Mouse (Mus musculus) brown adipose tissue, adult 24 weeks (tissue): ENCODE measurements at regions not wholly inside any gene's neighbourhood (a gene's known extent, or its start where the extent isn't known, plus 50 kb on each side); places are given as distances from the start of the nearest gene placed in this dataset.
"Not testable (repeated sequence)": the region's sequence is repeated elsewhere in the genome, so short reads cannot be mapped to it uniquely, and the experiment has no call there.

ENCODE experiments used
- H3K27ac ChIP-seq: fragments of 200-500 bp; replicated peaks from 2 replicates; pipeline ENCODE4 v1.5.1; 2012; ENCODE audit warnings: low read depth, mild to moderate bottlenecking, low read length
- H3K4me1 ChIP-seq: fragments of 200-500 bp; 2 replicates; pipeline ENCODE4 v1.6.1; 2012; ENCODE audit warnings: low read length, mixed read lengths; ENCODE audit not compliant: control insufficient read depth, insufficient read depth, insufficient read length
- H3K4me3 ChIP-seq: fragments of 200-500 bp; 2 replicates; pipeline ENCODE4 v1.5.1; 2012; ENCODE audit warnings: low read depth, mild to moderate bottlenecking, low read length, moderate library complexity; ENCODE audit not compliant: insufficient read depth

GRCm38 (mm10) chr3:118194754-118195153 is 326.0 kb upstream of the Snx7 start:
- no peak overlapping the region for H3K27ac ChIP-seq
- no peaks in the 10 kb centered on the region for H3K4me1 ChIP-seq
- H3K4me3 ChIP-seq, result no peak overlapping the region

GRCm38 (mm10) chr3:118189382-118189781 is 320.6 kb upstream of the Snx7 start:
- Histone ChIP-seq H3K4me1 (no peaks in the 10 kb centered on the region), H3K4me3 (no peak overlapping the region), H3K27ac (no peak overlapping the region)

DNA sequence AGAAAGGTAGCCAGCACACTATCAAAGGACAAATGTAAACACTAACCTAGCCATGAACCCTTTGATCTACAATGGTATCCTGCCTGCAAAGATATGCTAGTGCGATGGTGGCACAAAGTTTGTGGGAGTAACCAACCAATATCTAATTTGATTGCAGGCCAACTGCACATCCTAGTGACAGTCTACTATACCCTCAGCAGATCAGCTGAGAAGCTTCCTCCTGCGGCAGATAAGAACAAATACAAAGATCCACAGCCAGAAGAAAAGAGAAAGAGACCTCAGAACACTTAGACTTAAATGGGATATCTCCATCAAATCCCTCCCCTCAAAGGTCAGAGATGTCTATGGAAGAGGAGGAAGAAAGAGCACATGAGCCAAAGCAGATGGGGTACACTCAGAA is 308.7 kb upstream of the Snx7 start:
- Histone ChIP-seq H3K4me3 (no peak overlapping the region), H3K4me1 (no peaks in the 10 kb centered on the region), H3K27ac (no peak overlapping the region)

DNA sequence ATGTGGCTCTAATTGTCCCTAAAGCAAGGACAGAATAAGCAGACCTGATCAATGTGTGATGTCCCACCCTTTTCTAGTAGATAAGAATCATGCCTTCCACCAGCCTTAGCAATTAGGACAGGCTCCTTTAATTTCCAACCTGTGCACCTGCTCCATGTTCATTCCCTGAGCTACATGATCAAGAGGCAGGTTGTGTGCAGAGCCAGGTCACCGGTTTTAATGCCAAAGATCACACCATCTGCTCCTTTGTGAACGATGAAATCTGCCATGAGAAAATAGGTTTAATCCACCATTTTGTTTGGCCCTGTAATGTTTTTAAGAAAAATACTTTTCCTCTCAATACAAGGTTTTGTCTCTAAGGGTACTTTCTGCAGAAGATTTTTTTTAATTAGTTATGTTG is 294.2 kb upstream of the Snx7 start:
- H3K27ac ChIP-seq, result no peak overlapping the region
- H3K4me1 ChIP-seq, result no peaks in the 10 kb centered on the region
- H3K4me3 ChIP-seq, result no peak overlapping the region

DNA sequence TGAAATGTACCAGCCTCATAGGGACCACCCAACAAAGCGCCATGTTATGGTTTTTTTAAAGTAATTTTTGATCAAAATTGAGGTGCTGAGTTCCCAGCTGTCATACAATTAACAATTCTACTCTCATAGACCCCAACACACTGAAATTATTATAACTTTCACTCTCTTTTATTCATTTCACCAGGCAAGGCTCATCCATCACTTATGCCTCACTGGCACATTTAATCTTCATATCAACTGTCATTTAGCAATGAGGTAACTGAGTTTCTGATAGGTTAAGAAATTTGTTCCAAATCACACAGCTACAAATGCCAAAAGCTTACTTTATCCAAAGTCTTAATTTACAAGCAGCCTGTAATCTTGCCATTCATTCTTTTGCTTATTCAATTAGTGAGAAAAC is 276.1 kb upstream of the Snx7 start:
- no peaks in the 10 kb centered on the region for H3K4me1 ChIP-seq
- H3K4me3 ChIP-seq, result no peak overlapping the region
- no peak overlapping the region for H3K27ac ChIP-seq

- Histone ChIP-seq H3K4me3 (no peak overlapping the region), H3K27ac (no peak overlapping the region), H3K4me1 (no peaks in the 10 kb centered on the region)
Observed at GRCm38 (mm10) chr3:118141731-118142130, 273.0 kb upstream of the Snx7 start.

DNA sequence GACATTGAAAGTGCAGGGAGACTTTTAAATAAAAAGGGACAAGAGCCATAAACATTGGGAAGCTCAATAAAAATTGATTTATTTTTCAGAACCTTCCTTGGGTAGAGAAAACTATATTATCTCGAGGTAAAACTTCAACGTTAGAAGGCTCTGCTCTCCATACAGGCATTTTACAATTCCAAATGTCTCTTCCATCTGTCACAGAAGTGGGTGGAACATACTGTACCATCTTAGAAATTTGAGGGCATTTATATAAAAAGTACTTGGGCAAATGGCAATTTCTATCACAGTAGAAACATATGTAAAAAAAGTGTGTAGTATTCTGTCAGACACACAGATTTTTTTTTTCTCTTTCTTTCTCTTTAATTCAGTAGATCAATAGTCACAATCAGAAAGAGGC is 271.4 kb upstream of the Snx7 start:
- Histone ChIP-seq H3K4me3 (no peak overlapping the region), H3K27ac (no peak overlapping the region), H3K4me1 (no peaks in the 10 kb centered on the region)

DNA sequence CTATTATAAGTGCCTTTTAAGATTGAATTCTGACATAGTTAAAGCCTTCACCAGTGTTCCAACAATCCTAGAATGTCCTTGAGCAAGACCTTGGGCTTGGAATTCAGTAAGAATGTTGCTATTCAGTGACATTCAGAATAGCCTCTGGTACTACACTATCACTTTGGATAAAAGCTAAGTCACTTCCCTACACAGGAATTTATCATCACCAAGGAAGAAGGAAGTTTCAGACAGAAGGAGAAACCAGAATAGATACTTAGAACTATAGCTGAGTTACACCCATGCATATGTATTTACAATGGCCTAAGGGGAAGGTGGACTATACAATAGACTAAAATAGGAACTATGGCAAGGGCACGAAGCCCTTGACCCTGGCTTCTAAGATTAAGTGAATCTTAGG is 259.6 kb upstream of the Snx7 start:
- H3K4me3 ChIP-seq, H3K27ac ChIP-seq, H3K4me1 ChIP-seq: not testable (repeated sequence)

- Histone ChIP-seq H3K27ac (no peak overlapping the region), H3K4me1 (no peaks in the 10 kb centered on the region), H3K4me3 (no peak overlapping the region)
Observed at GRCm38 (mm10) chr3:118102635-118103034, 233.9 kb upstream of the Snx7 start.

- H3K4me1 ChIP-seq, result no peaks in the 10 kb centered on the region
- no peak overlapping the region for H3K4me3 ChIP-seq
- no peak overlapping the region for H3K27ac ChIP-seq
Observed at GRCm38 (mm10) chr3:118084508-118084907, 215.8 kb upstream of the Snx7 start.

DNA sequence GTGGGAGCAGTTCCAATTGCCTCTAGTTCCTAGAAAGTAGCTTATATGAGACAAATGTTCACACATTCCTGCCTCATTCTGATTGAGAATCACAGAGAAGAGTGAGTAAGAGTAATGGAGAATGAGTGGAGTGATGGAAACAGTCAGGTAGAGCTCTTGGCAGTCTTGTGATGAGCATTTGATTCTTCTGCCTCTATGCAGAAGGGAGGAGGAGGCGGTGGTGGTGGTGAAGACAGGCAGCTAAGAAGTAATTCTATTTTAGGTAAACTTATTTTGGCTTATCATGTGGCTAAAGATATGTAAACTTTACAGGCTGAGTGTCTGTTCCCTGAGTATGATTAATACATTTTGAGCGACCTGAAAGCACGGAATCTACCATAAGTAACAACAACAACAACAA is 203.6 kb upstream of the Snx7 start:
- Histone ChIP-seq H3K4me1 (no peaks in the 10 kb centered on the region), H3K27ac (no peak overlapping the region), H3K4me3 (no peak overlapping the region)

DNA sequence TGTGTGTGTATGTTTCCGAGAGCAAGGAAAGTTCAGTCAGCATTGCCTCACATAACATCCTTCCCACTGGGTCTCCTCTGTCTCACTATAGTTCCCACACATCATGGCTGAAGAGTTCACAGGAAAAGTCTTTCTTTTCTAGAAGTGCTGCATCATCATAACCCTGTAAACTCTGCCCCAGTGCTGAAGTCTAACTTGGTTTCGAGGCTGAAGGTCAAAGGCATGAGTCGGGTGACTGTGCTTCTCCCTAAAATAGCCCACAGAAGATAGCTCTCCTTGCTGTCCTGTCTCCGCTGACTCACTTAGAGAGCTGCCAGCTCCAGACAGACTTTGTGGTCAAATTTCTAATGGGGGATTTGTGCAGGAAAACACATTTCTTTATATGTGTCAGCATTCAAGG is 201.4 kb upstream of the Snx7 start:
- peak overlapping the region; percentile 79 for H3K27ac ChIP-seq

GRCm38 (mm10) chr3:118063679-118064078 is 194.9 kb upstream of the Snx7 start:
- Histone ChIP-seq H3K27ac (no peak overlapping the region), H3K4me1 (no peaks in the 10 kb centered on the region), H3K4me3 (no peak overlapping the region)

More for the DNA sequence above, 201.4 kb upstream of the Snx7 start:
- Histone ChIP-seq H3K4me3 (no peak overlapping the region), H3K4me1 (no peaks in the 10 kb centered on the region)

- Histone ChIP-seq H3K4me3 (no peak overlapping the region), H3K27ac (no peak overlapping the region)
Observed at GRCm38 (mm10) chr3:118062569-118062968, 193.8 kb upstream of the Snx7 start.

DNA sequence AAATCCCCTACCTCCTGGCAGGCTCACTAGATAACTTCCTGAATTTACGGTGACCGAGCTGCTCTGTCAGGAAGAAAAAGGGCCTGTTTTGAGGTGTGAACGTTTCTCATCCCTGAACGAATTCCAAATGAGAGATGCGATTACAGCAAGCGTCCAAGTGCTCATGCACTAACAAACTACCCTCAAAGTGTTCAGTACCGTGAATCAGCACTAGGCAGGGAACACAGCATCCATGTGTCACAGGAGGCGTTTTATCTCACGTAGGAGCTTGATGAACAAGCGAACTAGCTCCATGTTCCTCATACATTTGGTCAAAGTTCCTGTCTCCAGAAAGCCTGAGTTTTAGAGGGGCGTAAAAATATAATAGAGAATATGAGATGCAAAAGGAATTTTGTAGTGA is 178.3 kb upstream of the Snx7 start:
- Histone ChIP-seq H3K4me3 (no peak overlapping the region), H3K27ac (no peak overlapping the region), H3K4me1 (no peaks in the 10 kb centered on the region)

More at GRCm38 (mm10) chr3:118062569-118062968, 193.8 kb upstream of the Snx7 start:
- H3K4me1 ChIP-seq, result no peaks in the 10 kb centered on the region

GRCm38 (mm10) chr3:118046536-118046935 is 177.8 kb upstream of the Snx7 start:
- no peaks in the 10 kb centered on the region for H3K4me1 ChIP-seq
- no peak overlapping the region for H3K4me3 ChIP-seq
- H3K27ac ChIP-seq, result no peak overlapping the region

- no peak overlapping the region for H3K4me3 ChIP-seq
- H3K4me1 ChIP-seq, result no peaks in the 10 kb centered on the region
- no peak overlapping the region for H3K27ac ChIP-seq
Observed at GRCm38 (mm10) chr3:118036501-118036900, 167.8 kb upstream of the Snx7 start.
